Mouse (Mus musculus) left cerebral cortex, postnatal 14 days (tissue): Measurements from ENCODE around the gene Nlrp6. TPM values are rescaled to one million over a fixed set of nuclear protein-coding genes. Genes with fewer than 3 reads are reported as not detected.
"Not testable (repeated sequence)": the region's sequence is repeated elsewhere in the genome, so short reads cannot be mapped to it uniquely, and the experiment has no call there.

Experiments
- DNase-seq, 2 experiments: peaks; one replicate each; pipeline ENCODE4 v3.0.0; 2021 to 2022; ENCODE audit warnings: low spot score in 2 of 2, mixed read lengths in 1 of 2
- intact Hi-C: fragments of 180-260 bp; cut with DNase I; formaldehyde crosslinking; loops from one replicate; pipeline ENCODE4 v1.15.1; 2025
- total RNA-seq, 2 experiments: library from RNA; stranded (reverse); gene quantifications; 2 replicates each; pipeline ENCODE4 v1.2.3; 2021

The Nlrp6 gene
- total RNA-seq, 2 experiments from 2014 or later: 0.36 to 0.37 TPM

DNA sequence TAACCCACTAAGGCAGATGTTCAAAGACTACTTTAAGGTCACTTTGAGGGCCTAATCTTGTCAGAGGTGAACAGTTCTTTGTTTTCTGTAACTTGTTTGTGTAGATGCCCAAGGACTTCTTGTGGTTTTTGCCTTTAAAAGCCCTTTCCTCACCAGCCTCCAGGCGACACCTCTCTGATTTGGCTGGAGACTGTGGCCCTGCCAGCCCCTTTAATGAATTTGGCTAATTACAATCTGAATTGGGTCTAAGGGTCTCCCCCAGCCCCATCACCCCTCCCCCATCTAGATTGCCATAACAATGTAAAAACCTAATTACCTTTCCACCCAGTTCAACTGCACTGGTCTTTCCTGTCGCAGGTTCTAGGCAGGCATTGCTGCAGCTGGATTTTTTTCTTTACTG lies 42.0 kb downstream of the Nlrp6 start:
- DNase-seq: no peak
- intact Hi-C loops: no loop called here

DNA sequence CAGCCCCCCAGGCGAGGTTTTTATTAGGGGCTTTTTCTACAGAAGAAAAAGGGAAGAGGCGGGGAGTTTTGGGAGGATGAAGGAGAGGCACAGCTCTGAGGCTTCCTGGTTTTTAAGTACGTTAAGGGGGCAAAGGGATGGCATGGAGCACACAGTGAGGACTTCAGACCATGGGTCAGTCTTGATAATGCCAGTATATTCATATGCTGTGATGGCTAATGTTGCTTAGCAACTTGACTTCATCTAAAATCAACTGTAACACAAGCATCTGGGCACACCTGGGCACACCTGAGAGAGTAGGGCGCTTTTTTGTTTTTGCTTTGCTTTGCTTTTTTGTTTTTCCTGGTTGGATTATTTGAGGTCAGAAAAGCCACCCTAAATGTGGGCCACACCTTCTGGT lies 46.2 kb downstream of the Nlrp6 start, which contains the start of gene Ifitm1:
Gene Ifitm1, plus strand, starts transcription at position 301 of the 400 bp plus-strand sequence.
- DNase-seq: no peak
- intact Hi-C loops: no loop called here

- intact Hi-C loops: no loop called here
- DNase-seq: no peak
Measured at GRCm38 (mm10) chr7:140967862-140968591, 47.3 kb downstream of the Nlrp6 start.

- intact Hi-C loops, DNase-seq: not testable (repeated sequence)
Measured at GRCm38 (mm10) chr7:140968710-140969109, 48.0 kb downstream of the Nlrp6 start.

DNA sequence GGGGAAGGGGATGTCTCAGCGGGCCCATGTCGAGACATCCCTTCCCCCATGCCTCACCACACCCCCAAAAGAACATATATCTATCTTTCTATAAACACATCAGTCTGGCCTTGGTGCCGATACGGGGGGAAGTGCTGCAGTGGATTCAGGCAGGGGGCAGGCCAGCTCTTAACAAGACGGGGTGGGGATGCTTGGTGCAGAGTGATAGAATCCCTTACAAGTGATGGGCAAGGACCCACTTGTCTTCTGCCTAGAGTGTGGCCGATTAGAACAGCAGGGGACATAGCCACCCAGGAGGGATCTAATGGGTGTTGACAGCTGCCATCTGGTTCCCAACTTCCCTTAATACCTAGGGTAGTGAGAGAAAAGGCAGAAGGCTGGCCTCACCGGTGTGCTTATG lies 50.2 kb downstream of the Nlrp6 start:
- intact Hi-C loops: no loop called here
- no peak for DNase-seq

GRCm38 (mm10) chr7:140971479-140972171 lies 50.9 kb downstream of the Nlrp6 start:
- DNase-seq: no peak
- intact Hi-C loops: no loop called here

GRCm38 (mm10) chr7:140973396-140974165 lies 52.9 kb downstream of the Nlrp6 start:
- intact Hi-C loops: no loop called here
- peak in 1 of 2 experiments; percentile 61 for DNase-seq

- no peak for DNase-seq
- intact Hi-C loops: no loop called here
Measured at GRCm38 (mm10) chr7:140974940-140975339, 54.2 kb downstream of the Nlrp6 start.

- no peak for DNase-seq
- intact Hi-C loops: no loop called here
Measured at GRCm38 (mm10) chr7:140975465-140975864, 54.8 kb downstream of the Nlrp6 start.

DNA sequence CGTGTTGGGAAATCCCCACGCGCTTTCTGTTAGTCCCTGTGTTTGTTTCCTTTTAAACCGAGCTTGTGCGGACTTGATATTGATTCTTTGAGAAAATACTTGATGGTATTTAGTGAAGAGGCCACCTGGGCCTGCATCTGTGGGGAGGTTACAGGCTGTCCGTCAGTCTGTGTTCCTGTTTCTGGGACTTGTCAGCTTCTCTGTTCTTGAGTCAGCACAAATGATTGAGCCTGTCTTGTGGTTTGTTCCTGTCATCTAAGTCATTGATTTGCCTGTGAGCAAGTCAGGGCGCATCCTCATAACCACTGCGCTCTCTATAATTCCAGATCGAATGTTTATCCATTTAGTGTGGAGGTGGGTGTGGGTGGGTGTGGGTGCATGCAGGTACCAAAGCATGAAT lies 56.0 kb downstream of the Nlrp6 start:
- intact Hi-C loops, DNase-seq: not testable (repeated sequence)

Other genes with a start within 250 kb of the Nlrp6 start
- not detected for gene Olfr45, start 239.0 kb upstream of the Nlrp6 start, total RNA-seq
- not detected for gene Olfr541, start 223.6 kb upstream of the Nlrp6 start, total RNA-seq
- gene Cyp2e1, start 157.2 kb upstream of the Nlrp6 start, total RNA-seq: not detected
- under 1 TPM; 0.24 to 0.38 TPM for gene Syce1, start 133.1 kb upstream of the Nlrp6 start, total RNA-seq
- gene Zfp941, start 98.7 kb upstream of the Nlrp6 start, total RNA-seq: 10 to 100 TPM; 15.3 to 16.3 TPM
- 1 to 10 TPM; 1.1 to 1.5 TPM for gene Urah, start 85.9 kb upstream of the Nlrp6 start, total RNA-seq
- not detected for gene Scgb1c1, start 75.4 kb upstream of the Nlrp6 start, total RNA-seq
- gene Odf3, start 73.1 kb upstream of the Nlrp6 start, total RNA-seq: not detected
- gene Gm45785, start 64.6 kb upstream of the Nlrp6 start, total RNA-seq: under 1 TPM; 0.93 to 0.99 TPM
- 10 to 100 TPM; 77.1 to 81.7 TPM for gene Ric8a, start 63.9 kb upstream of the Nlrp6 start, total RNA-seq
- 10 to 100 TPM; 25.4 to 27.2 TPM for gene Bet1l, start 63.3 kb upstream of the Nlrp6 start, total RNA-seq
- 100 to 1,000 TPM; 128 to 133 TPM for gene Psmd13, start 38.9 kb upstream of the Nlrp6 start, total RNA-seq
- 10 to 100 TPM; 66.2 to 67.2 TPM for gene Sirt3, start 38.6 kb upstream of the Nlrp6 start, total RNA-seq
- gene Cox8b, start 20.5 kb upstream of the Nlrp6 start, total RNA-seq: 1 to 10 TPM in 1 of 2 experiments, not detected in 1; 1.6 TPM
- gene Pgghg, start 20.5 kb downstream of the Nlrp6 start, total RNA-seq: 1 to 10 TPM; 3.8 to 3.9 TPM
- not detected for gene Ifitm5, start 29.4 kb downstream of the Nlrp6 start, total RNA-seq
- gene Gm45717, start 35.0 kb downstream of the Nlrp6 start, total RNA-seq: not detected
- 10 to 100 TPM; 11.5 to 15.0 TPM for gene Ifitm2, start 35.1 kb downstream of the Nlrp6 start, total RNA-seq
- 1 to 10 TPM; 4.7 to 4.9 TPM for gene Ifitm1, start 46.3 kb downstream of the Nlrp6 start, total RNA-seq
- gene Ifitm3, start 89.9 kb downstream of the Nlrp6 start, total RNA-seq: 10 to 100 TPM in 1 of 2 experiments, 1 to 10 TPM in 1; 9.1 to 10.3 TPM
- not detected for gene Ifitm6, start 97.0 kb downstream of the Nlrp6 start, total RNA-seq
- gene Gm17387, start 108.2 kb downstream of the Nlrp6 start, total RNA-seq: not detected
- gene B4galnt4, start 140.2 kb downstream of the Nlrp6 start, total RNA-seq: 10 to 100 TPM; 92.9 to 93.9 TPM
- under 1 TPM in 1 of 2 experiments, not detected in 1; 0.55 TPM for gene Pkp3, start 157.3 kb downstream of the Nlrp6 start, total RNA-seq
- 1 to 10 TPM; 2.5 to 2.6 TPM for gene Sigirr, start 179.7 kb downstream of the Nlrp6 start, total RNA-seq
- not detected for gene Ano9, start 196.9 kb downstream of the Nlrp6 start, total RNA-seq
- 10 to 100 TPM; 52.9 to 65.6 TPM for gene Ptdss2, start 201.5 kb downstream of the Nlrp6 start, total RNA-seq